Mouse (Mus musculus) hindbrain, embryonic 12.5 days (tissue): Measurements from ENCODE around the gene Tspan1. TPM values are rescaled to one million over a fixed set of nuclear protein-coding genes. Genes with fewer than 3 reads are reported as not detected.
A peak's percentile ranks its signal among the peaks of the same experiment; 100 is the strongest.

ENCODE experiments used
- ATAC-seq: fragments of 200-750 bp; cut with Nextera tagmentation; 2 replicates; pipeline ENCODE4 v1.8.0; 2017; ENCODE audit warnings: moderate TSS enrichment; ENCODE audit not compliant: low FRiP score
- H3K27ac ChIP-seq: fragments of 300-500 bp; sonication (generic); 2 replicates; pipeline ENCODE4 v1.5.1; 2016; ENCODE audit warnings: mild to moderate bottlenecking
- H3K27me3 ChIP-seq: fragments of 300-500 bp; sonication (generic); 2 replicates; pipeline ENCODE4 v1.6.1; 2016; ENCODE audit warnings: mild to moderate bottlenecking
- H3K36me3 ChIP-seq: fragments of 300-500 bp; sonication (generic); 2 replicates; pipeline ENCODE4 v1.6.1; 2016; ENCODE audit warnings: mild to moderate bottlenecking
- H3K4me1 ChIP-seq: fragments of 300-500 bp; sonication (generic); 2 replicates; pipeline ENCODE4 v1.6.1; 2016
- H3K4me2 ChIP-seq: fragments of 300-500 bp; sonication (generic); replicated peaks from 2 replicates; pipeline ENCODE4 v1.6.1; 2016; ENCODE audit warnings: mild to moderate bottlenecking
- H3K4me3 ChIP-seq: fragments of 300-500 bp; sonication (generic); 2 replicates; pipeline ENCODE4 v1.5.1; 2016; ENCODE audit warnings: mild to moderate bottlenecking
- H3K9ac ChIP-seq: fragments of 300-500 bp; sonication (generic); 2 replicates; pipeline ENCODE4 v1.6.1; 2016; ENCODE audit warnings: mild to moderate bottlenecking, moderate library complexity
- H3K9me3 ChIP-seq: fragments of 300-500 bp; sonication (generic); replicated peaks from 2 replicates; pipeline ENCODE4 v1.6.1; 2016; ENCODE audit warnings: mild to moderate bottlenecking
- WGBS: fragments of 180-500 bp; shearing (Covaris S2); methylation state at CpG from one replicate; pipeline ENCODE4 v1.1.7; 2016; 5-methylcytosine and 5-hydroxymethylcytosine counted together
- polyA plus RNA-seq: library from polyadenylated mRNA; unstranded; fragments of >200 nt; fragmentation: Nextera tagmentation; extraction: Ambion mirVana; gene quantifications from 2 replicates; pipeline ENCODE4 v1.2.1, GENCODE M21; 2016

Tspan1 gene
- polyA plus RNA-seq, 1 experiment from 2014 or later, result 0.17 TPM

- Histone ChIP-seq H3K36me3 (peaks cover 29% of the 10 kb centered on the region), H3K27me3 (no peaks in the 10 kb centered on the region), H3K4me2 (no peak overlapping the region), H3K9ac (no peak overlapping the region), H3K4me3 (no peak overlapping the region), H3K27ac (no peak overlapping the region), H3K9me3 (no peaks in the 10 kb centered on the region), H3K4me1 (0 out of 2 replicates have a peak, but pooled peaks cover 2% of the 10 kb centered on the region)
- no peak for ATAC-seq
- 74% methylated on average over 4 of the region's 4 CpGs for WGBS
These were observed 5.3 kb downstream of the Tspan1 start for GRCm38 (mm10) chr4:116162142-116162541.

- 86% methylated on average over 3 of the region's 3 CpGs for WGBS
- H3K4me2 ChIP-seq, result no peak overlapping the region
- H3K27ac ChIP-seq, result no peak overlapping the region
- no peak overlapping the region for H3K4me3 ChIP-seq
- peaks cover 43% of the 10 kb centered on the region for H3K36me3 ChIP-seq
- no peak for ATAC-seq
- H3K27me3 ChIP-seq, result no peaks in the 10 kb centered on the region
- H3K9ac ChIP-seq, result no peak overlapping the region
- no peaks in the 10 kb centered on the region for H3K9me3 ChIP-seq
- H3K4me1 ChIP-seq, result no peaks in the 10 kb centered on the region
These were observed 6.6 kb downstream of the Tspan1 start for GRCm38 (mm10) chr4:116160769-116161168.

- no peak overlapping the region for H3K27ac ChIP-seq
- H3K9ac ChIP-seq, result no peak overlapping the region
- no peaks in the 10 kb centered on the region for H3K27me3 ChIP-seq
- H3K4me3 ChIP-seq, result no peak overlapping the region
- no peak overlapping the region for H3K4me2 ChIP-seq
- H3K9me3 ChIP-seq, result no peaks in the 10 kb centered on the region
- peaks cover 51% of the 10 kb centered on the region for H3K36me3 ChIP-seq
- no peaks in the 10 kb centered on the region for H3K4me1 ChIP-seq
- 82% methylated on average over 3 of the region's 3 CpGs for WGBS
- ATAC-seq, result no peak
These were observed 7.5 kb downstream of the Tspan1 start for GRCm38 (mm10) chr4:116159912-116160311.

DNA sequence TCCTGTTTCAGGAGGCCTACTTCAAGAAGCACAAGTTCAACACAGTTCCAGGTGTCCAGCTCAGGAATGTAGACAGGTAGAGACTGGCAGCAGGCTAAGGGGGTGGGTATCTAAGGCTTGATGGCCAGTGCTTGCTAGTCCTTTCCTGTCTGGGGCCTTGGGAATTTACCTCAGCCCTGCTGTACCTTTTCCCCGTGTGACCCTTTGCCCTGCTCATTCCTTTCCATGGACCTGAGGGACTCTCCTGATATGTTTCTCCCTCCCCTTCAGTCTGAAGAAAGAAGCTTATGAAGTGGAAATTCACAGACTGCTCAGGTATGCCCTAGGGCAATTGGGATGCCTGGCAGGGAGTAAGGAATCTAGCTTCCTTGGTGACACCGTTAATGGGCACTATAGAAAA is 9.5 kb downstream of the Tspan1 start:
- H3K4me3 ChIP-seq, result no peak overlapping the region
- no peaks in the 10 kb centered on the region for H3K4me1 ChIP-seq
- 97% methylated on average over 2 of the region's 2 CpGs for WGBS
- H3K36me3 ChIP-seq, result peaks cover 72% of the 10 kb centered on the region
- no peak overlapping the region for H3K27ac ChIP-seq
- no peak overlapping the region for H3K9ac ChIP-seq
- H3K4me2 ChIP-seq, result no peak overlapping the region
- H3K9me3 ChIP-seq, result no peaks in the 10 kb centered on the region
- H3K27me3 ChIP-seq, result no peaks in the 10 kb centered on the region
- ATAC-seq, result no peak

- no peak for ATAC-seq
- no peak overlapping the region for H3K4me3 ChIP-seq
- H3K9ac ChIP-seq, result no peak overlapping the region
- H3K9me3 ChIP-seq, result no peaks in the 10 kb centered on the region
- no peaks in the 10 kb centered on the region for H3K27me3 ChIP-seq
- 94% methylated on average over 15 of the region's 15 CpGs for WGBS
- peaks cover 15% of the 10 kb centered on the region for H3K4me1 ChIP-seq
- H3K36me3 ChIP-seq, result peaks cover 59% of the 10 kb centered on the region
- no peak overlapping the region for H3K27ac ChIP-seq
- no peak overlapping the region for H3K4me2 ChIP-seq
These were observed 14.7 kb downstream of the Tspan1 start for GRCm38 (mm10) chr4:116152702-116153101.

DNA sequence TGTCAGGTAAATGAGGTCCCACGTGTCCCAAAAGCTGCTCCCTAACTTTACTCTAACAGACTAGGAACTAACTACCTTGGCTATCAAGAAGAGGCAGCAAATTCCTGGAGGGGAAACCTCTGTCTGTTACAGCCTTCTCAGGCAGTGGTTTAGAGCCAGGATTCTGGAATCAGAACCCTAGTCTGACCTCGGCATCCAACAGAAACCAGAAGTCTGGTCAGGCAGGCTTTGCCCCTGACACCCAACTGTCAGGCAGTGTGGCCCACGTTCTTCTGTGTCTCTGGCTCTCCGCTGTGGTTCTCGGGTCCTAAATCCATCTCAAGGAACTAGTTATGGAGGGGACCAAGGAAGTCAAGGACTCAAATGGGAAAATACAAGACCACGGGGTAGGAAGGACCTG is 16.2 kb downstream of the Tspan1 start, which contains the start of gene Lurap1:
TSS of gene Lurap1 (minus strand) at position 101 of the 400 bp plus-strand sequence.
- peaks cover 15% of the 10 kb centered on the region for H3K4me1 ChIP-seq
- 79% methylated on average over 6 of the region's 6 CpGs for WGBS
- H3K4me3 ChIP-seq, result peak within 1 kb of the TSS; percentile 70
- H3K27ac ChIP-seq, result peak within 1 kb of the TSS; percentile 89
- no peak for ATAC-seq
- H3K27me3 ChIP-seq, result no peaks in the 10 kb centered on the region
- H3K4me2 ChIP-seq, result peak within 1 kb of the TSS; percentile 66
- H3K36me3 ChIP-seq, result peaks cover 45% of the 10 kb centered on the region
- peak within 1 kb of the TSS; percentile 87 for H3K9ac ChIP-seq
- no peaks in the 10 kb centered on the region for H3K9me3 ChIP-seq

DNA sequence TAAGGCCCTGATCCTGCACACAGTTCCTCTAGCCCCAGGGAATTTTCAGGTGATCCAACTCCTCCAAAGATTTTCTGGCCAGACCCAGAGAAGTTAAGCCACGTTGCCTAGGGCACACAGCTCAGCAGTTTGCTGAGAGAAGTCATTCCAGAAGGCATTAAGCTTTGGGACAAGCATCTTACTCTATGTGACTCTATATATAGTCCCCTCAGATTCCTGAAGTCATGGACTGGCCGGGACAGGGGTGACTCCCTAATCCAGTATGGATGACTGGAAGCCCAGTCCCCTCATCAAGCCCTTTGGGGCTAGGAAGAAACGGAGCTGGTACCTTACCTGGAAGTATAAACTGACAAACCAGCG is 16.6 kb downstream of the Tspan1 start:
- H3K4me1 ChIP-seq, result peaks cover 15% of the 10 kb centered on the region
- peak; percentile 57 for ATAC-seq
- peak overlapping the region; percentile 66 for H3K4me2 ChIP-seq
- H3K9me3 ChIP-seq, result no peaks in the 10 kb centered on the region
- H3K36me3 ChIP-seq, result peaks cover 41% of the 10 kb centered on the region
- H3K27me3 ChIP-seq, result no peaks in the 10 kb centered on the region
- H3K27ac ChIP-seq, result no peak overlapping the region; the same call in 1 of the 2 replicates
- peak overlapping the region; percentile 70 for H3K4me3 ChIP-seq
- WGBS, result 29% methylated on average over 4 of the region's 4 CpGs
- peak overlapping the region; percentile 87 for H3K9ac ChIP-seq

GRCm38 (mm10) chr4:116150156-116150861 is 17.1 kb downstream of the Tspan1 start:
- peak overlapping the region; percentile 70 for H3K4me3 ChIP-seq
- peaks cover 15% of the 10 kb centered on the region for H3K4me1 ChIP-seq
- H3K36me3 ChIP-seq, result peaks cover 35% of the 10 kb centered on the region
- peak overlapping the region; percentile 87 for H3K9ac ChIP-seq
- peak; percentile 95 for ATAC-seq
- under 1% methylated on average over 61 of the region's 73 CpGs for WGBS
- peak overlapping the region; percentile 66 for H3K4me2 ChIP-seq
- peak overlapping the region; percentile 89 for H3K27ac ChIP-seq
- no peaks in the 10 kb centered on the region for H3K27me3 ChIP-seq
- no peaks in the 10 kb centered on the region for H3K9me3 ChIP-seq

GRCm38 (mm10) chr4:116149812-116150155 is 17.6 kb downstream of the Tspan1 start:
- H3K4me1 ChIP-seq, result peaks cover 15% of the 10 kb centered on the region
- peak; percentile 12 for ATAC-seq

DNA sequence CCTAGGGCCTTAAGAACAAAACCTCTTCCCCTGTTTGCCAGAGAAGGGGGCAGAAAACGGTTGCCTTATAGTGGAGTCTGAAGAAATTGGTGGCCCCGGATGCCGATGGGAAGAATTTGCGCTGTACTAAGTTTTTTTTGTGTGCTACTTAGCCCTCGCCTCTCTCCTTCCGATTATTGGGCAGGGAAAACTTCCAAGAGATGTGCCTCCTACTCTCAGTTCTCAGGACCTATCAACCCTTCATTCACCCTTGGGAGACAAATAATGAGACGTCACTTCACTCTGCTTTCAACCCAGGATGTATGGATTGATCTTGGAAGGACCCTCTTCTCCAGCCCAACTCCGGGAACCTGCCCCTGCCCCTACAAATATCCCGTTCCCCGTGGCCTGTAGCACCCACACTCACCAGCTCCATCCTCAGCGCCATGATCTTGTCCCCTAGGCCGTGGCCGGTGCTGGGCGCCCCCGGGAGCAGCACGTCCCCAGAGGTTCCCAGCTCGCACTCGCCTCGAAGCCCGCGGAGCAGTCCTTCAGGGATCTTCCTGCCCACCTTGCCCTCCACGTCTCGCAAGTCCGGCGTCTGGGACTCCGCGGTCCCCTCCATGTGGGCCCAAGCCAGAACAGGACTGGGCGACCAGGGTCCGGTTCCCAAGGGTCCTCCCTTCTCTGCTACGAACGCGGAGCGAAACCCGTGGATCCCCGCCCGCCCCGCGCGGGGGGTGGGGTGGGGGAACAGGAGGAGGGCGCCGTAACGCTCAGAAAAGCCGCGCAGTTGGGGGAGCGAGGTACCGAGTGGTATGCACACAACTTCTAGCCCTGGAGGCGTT is 23.3 kb downstream of the Tspan1 start:
- Histone ChIP-seq H3K27me3 (peaks cover 21% of the 10 kb centered on the region), H3K4me1 (peaks cover 16% of the 10 kb centered on the region), H3K27ac (no peak overlapping the region), H3K9me3 (no peaks in the 10 kb centered on the region), H3K4me3 (peak overlapping the region; percentile 50), H3K4me2 (peak overlapping the region; percentile 96), H3K36me3 (no peaks in the 10 kb centered on the region), H3K9ac (peak overlapping the region; percentile 73)
- ATAC-seq, result peak; percentile 76
- WGBS, result under 1% methylated on average over 47 of the region's 47 CpGs

More at GRCm38 (mm10) chr4:116149812-116150155, 17.6 kb downstream of the Tspan1 start:
- Histone ChIP-seq H3K4me3 (peak overlapping the region; percentile 70), H3K9ac (peak overlapping the region; percentile 87), H3K27me3 (no peaks in the 10 kb centered on the region), H3K27ac (peak overlapping the region; percentile 89), H3K9me3 (no peaks in the 10 kb centered on the region), H3K36me3 (peaks cover 30% of the 10 kb centered on the region), H3K4me2 (peak overlapping the region; percentile 66)
- WGBS, result 20% methylated on average over 6 of the region's 6 CpGs

GRCm38 (mm10) chr4:116143317-116143811 is 24.0 kb downstream of the Tspan1 start:
- H3K4me3 ChIP-seq, result peak overlapping the region; percentile 50
- H3K27ac ChIP-seq, result no peak overlapping the region
- no peaks in the 10 kb centered on the region for H3K9me3 ChIP-seq
- H3K4me1 ChIP-seq, result peaks cover 16% of the 10 kb centered on the region
- H3K4me2 ChIP-seq, result peak overlapping the region; percentile 96
- H3K9ac ChIP-seq, result no peak overlapping the region
- 13% methylated on average over 7 of the region's 7 CpGs for WGBS
- no peak for ATAC-seq
- no peaks in the 10 kb centered on the region for H3K36me3 ChIP-seq
- peaks cover 21% of the 10 kb centered on the region for H3K27me3 ChIP-seq

GRCm38 (mm10) chr4:116142269-116142668 is 25.1 kb downstream of the Tspan1 start:
- Histone ChIP-seq H3K9me3 (no peaks in the 10 kb centered on the region), H3K4me2 (no peak overlapping the region), H3K4me3 (no peak overlapping the region), H3K27me3 (peaks cover 21% of the 10 kb centered on the region), H3K9ac (no peak overlapping the region), H3K4me1 (peaks cover 16% of the 10 kb centered on the region), H3K36me3 (no peaks in the 10 kb centered on the region), H3K27ac (no peak overlapping the region)
- 57% methylated on average over 7 of the region's 7 CpGs for WGBS
- no peak for ATAC-seq
